Mouse (Mus musculus) stomach, embryonic 16.5 days (tissue): ENCODE results near the gene Taar6. TPM values are rescaled to one million over a fixed set of nuclear protein-coding genes. Genes with fewer than 3 reads are reported as not detected.

ENCODE experiments used
- ATAC-seq: fragments of 200-750 bp; cut with Nextera tagmentation; 2 replicates; pipeline ENCODE4 v1.8.0; 2017; ENCODE audit warnings: moderate number of reproducible peaks, moderate TSS enrichment; ENCODE audit not compliant: insufficient read depth, low FRiP score
- H3K27ac ChIP-seq: fragments of 300-500 bp; sonication (generic); 2 replicates; pipeline ENCODE4 v1.5.1; 2014; ENCODE audit warnings: low read length
- H3K27me3 ChIP-seq: fragments of 300-500 bp; sonication (generic); 2 replicates; pipeline ENCODE4 v1.6.1; 2014; ENCODE audit warnings: low read length, control low read depth, mixed read lengths; ENCODE audit not compliant: control insufficient read depth, insufficient read depth
- H3K36me3 ChIP-seq: fragments of 300-500 bp; sonication (generic); 2 replicates; pipeline ENCODE4 v1.6.1; 2014; ENCODE audit warnings: low read length; ENCODE audit not compliant: control insufficient read depth, insufficient read depth
- H3K4me1 ChIP-seq: fragments of 300-500 bp; sonication (generic); 2 replicates; pipeline ENCODE4 v1.6.1; 2014; ENCODE audit warnings: low read length, control low read depth, mixed read lengths; ENCODE audit not compliant: control insufficient read depth, insufficient read depth
- H3K4me2 ChIP-seq: fragments of 300-500 bp; sonication (generic); 2 replicates; pipeline ENCODE4 v1.6.1; 2014; ENCODE audit warnings: low read depth, low read length, mixed read lengths
- H3K4me3 ChIP-seq: fragments of 300-500 bp; sonication (generic); replicated peaks from 2 replicates; pipeline ENCODE4 v1.5.1; 2014; ENCODE audit warnings: mild to moderate bottlenecking, low read length
- H3K9ac ChIP-seq: fragments of 300-500 bp; sonication (generic); 2 replicates; pipeline ENCODE4 v1.6.1; 2014; ENCODE audit warnings: low read length
- H3K9me3 ChIP-seq: fragments of 300-500 bp; sonication (generic); replicated peaks from 2 replicates; pipeline ENCODE4 v1.6.1; 2016; ENCODE audit warnings: low read length, control low read depth; ENCODE audit not compliant: control insufficient read depth
- WGBS: fragments of 180-500 bp; shearing (Covaris S2); extraction: QIAGEN DNeasy Blood & Tissue Kit; methylation state at CpG from one replicate; pipeline ENCODE4 v1.1.7; 2014; 5-methylcytosine and 5-hydroxymethylcytosine counted together
- polyA plus RNA-seq: library from polyadenylated mRNA; unstranded; fragments of >200 nt; fragmentation: Nextera tagmentation; extraction: Ambion mirVana; gene quantifications from 2 replicates; pipeline ENCODE4 v1.2.1, GENCODE M21; 2015

The Taar6 gene
- not detected in 2 replicates for polyA plus RNA-seq

DNA sequence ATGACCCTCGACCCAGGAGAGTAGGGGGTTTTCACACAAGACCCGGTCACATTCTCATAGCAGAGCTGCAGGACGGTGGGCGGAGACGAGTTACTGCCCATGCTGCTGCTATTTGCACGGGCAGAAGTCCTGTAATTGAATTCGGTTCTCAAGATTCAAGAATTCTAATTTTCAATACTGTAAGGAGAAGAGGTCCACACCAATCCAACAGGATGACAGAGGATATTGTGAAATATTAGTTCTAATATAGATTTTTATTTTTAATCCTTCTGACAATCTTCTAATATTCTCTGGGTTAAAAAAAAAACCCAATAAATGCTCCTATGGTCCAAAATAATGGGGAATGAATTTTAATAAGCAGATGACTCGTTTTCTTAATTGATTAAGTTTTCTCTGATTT lies at the start of gene Taar6:
Gene Taar6 (minus strand): TSS at position 101 of the 400 bp plus-strand sequence.
- Histone ChIP-seq H3K9ac (no peak within 1 kb of the TSS), H3K4me2 (no peak within 1 kb of the TSS), H3K9me3 (no peaks in the 10 kb centered on the region), H3K27ac (no peak within 1 kb of the TSS), H3K4me3 (no peak within 1 kb of the TSS), H3K27me3 (no peaks in the 10 kb centered on the region), H3K4me1 (no peaks in the 10 kb centered on the region), H3K36me3 (no peaks in the 10 kb centered on the region)
- 74% methylated on average over 8 of the region's 8 CpGs for WGBS
- ATAC-seq: no peak

GRCm38 (mm10) chr10:24031347-24031746 lies 45.9 kb upstream of the Taar6 start:
- no peak overlapping the region for H3K4me3 ChIP-seq
- no peaks in the 10 kb centered on the region for H3K27me3 ChIP-seq
- H3K36me3 ChIP-seq: no peaks in the 10 kb centered on the region
- ATAC-seq: no peak
- H3K4me1 ChIP-seq: no peaks in the 10 kb centered on the region
- no peak overlapping the region for H3K27ac ChIP-seq
- no peak overlapping the region for H3K4me2 ChIP-seq
- H3K9ac ChIP-seq: no peak overlapping the region
- no peaks in the 10 kb centered on the region for H3K9me3 ChIP-seq

- Histone ChIP-seq H3K27ac (no peak within 1 kb of the TSS), H3K4me3 (no peak within 1 kb of the TSS), H3K4me2 (no peak within 1 kb of the TSS), H3K27me3 (no peaks in the 10 kb centered on the region), H3K36me3 (no peaks in the 10 kb centered on the region), H3K4me1 (no peaks in the 10 kb centered on the region), H3K9me3 (no peaks in the 10 kb centered on the region), H3K9ac (no peak within 1 kb of the TSS)
- ATAC-seq: no peak
Measured at GRCm38 (mm10) chr10:24026922-24027321, 41.5 kb upstream of the Taar6 start, which contains the start of gene Taar7d. Gene Taar7d, plus strand, starts transcription at chr10:24027222.

- H3K9me3 ChIP-seq: no peaks in the 10 kb centered on the region
- no peaks in the 10 kb centered on the region for H3K27me3 ChIP-seq
- no peak overlapping the region for H3K4me3 ChIP-seq
- no peaks in the 10 kb centered on the region for H3K4me1 ChIP-seq
- H3K36me3 ChIP-seq: no peaks in the 10 kb centered on the region
- no peak overlapping the region for H3K9ac ChIP-seq
- H3K27ac ChIP-seq: no peak overlapping the region
- no peak for ATAC-seq
- 84% methylated on average over 1 of the region's 1 CpGs for WGBS
- no peak overlapping the region for H3K4me2 ChIP-seq
Measured at GRCm38 (mm10) chr10:24008143-24008542, 22.7 kb upstream of the Taar6 start.

GRCm38 (mm10) chr10:24007034-24007433 lies 21.6 kb upstream of the Taar6 start:
- no peaks in the 10 kb centered on the region for H3K9me3 ChIP-seq
- no peak for ATAC-seq
- H3K36me3 ChIP-seq: no peaks in the 10 kb centered on the region
- H3K27me3 ChIP-seq: no peaks in the 10 kb centered on the region
- no peak overlapping the region for H3K9ac ChIP-seq
- H3K27ac ChIP-seq: no peak overlapping the region
- H3K4me3 ChIP-seq: no peak overlapping the region
- H3K4me2 ChIP-seq: no peak overlapping the region
- WGBS: 27% methylated on average over 2 of the region's 2 CpGs
- no peaks in the 10 kb centered on the region for H3K4me1 ChIP-seq

DNA sequence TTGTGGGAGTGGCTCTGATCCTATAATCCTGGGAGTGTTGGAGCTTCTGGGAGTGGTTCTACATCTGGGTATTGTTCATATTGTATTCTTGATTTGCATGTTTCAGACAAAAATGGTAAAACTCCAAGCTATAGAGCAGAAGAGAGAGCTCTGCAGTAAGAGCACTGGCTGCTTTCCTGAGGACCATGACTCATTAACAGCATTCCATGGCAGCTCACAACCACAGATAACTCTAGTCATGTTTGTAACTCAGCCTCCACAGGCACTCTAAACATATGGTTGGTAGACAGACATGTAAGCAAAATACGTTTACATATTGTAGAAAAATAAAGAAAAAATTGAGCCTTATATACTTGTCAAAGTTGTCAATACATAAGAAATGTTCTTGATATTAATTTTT lies 21.0 kb upstream of the Taar6 start:
- no peaks in the 10 kb centered on the region for H3K27me3 ChIP-seq
- no peak overlapping the region for H3K4me3 ChIP-seq
- H3K36me3 ChIP-seq: no peaks in the 10 kb centered on the region
- WGBS: 67% methylated on average over 1 of the region's 1 CpGs
- no peak overlapping the region for H3K9ac ChIP-seq
- no peaks in the 10 kb centered on the region for H3K4me1 ChIP-seq
- H3K27ac ChIP-seq: no peak overlapping the region
- no peaks in the 10 kb centered on the region for H3K9me3 ChIP-seq
- H3K4me2 ChIP-seq: no peak overlapping the region
- ATAC-seq: no peak

- no peaks in the 10 kb centered on the region for H3K27me3 ChIP-seq
- no peak within 1 kb of the TSS for H3K9ac ChIP-seq
- H3K4me1 ChIP-seq: no peaks in the 10 kb centered on the region
- 57% methylated on average over 1 of the region's 1 CpGs for WGBS
- H3K27ac ChIP-seq: no peak within 1 kb of the TSS
- H3K36me3 ChIP-seq: no peaks in the 10 kb centered on the region
- no peaks in the 10 kb centered on the region for H3K9me3 ChIP-seq
- no peak for ATAC-seq
- no peak within 1 kb of the TSS for H3K4me3 ChIP-seq
- no peak within 1 kb of the TSS for H3K4me2 ChIP-seq
Measured at GRCm38 (mm10) chr10:23999639-24000038, 14.2 kb upstream of the Taar6 start, which contains the start of gene Taar7b. Gene Taar7b, plus strand, starts transcription at chr10:23999939.

GRCm38 (mm10) chr10:23993381-23993780 lies 7.9 kb upstream of the Taar6 start, which contains the start of gene Taar7a:
Gene Taar7a, minus strand, starts transcription at chr10:23993481.
- H3K9me3 ChIP-seq: no peaks in the 10 kb centered on the region
- no peak within 1 kb of the TSS for H3K4me2 ChIP-seq
- no peak within 1 kb of the TSS for H3K27ac ChIP-seq
- H3K27me3 ChIP-seq: no peaks in the 10 kb centered on the region
- no peak within 1 kb of the TSS for H3K4me3 ChIP-seq
- WGBS: 89% methylated on average over 3 of the region's 3 CpGs
- H3K36me3 ChIP-seq: no peaks in the 10 kb centered on the region
- ATAC-seq: no peak
- no peak within 1 kb of the TSS for H3K9ac ChIP-seq
- no peaks in the 10 kb centered on the region for H3K4me1 ChIP-seq

GRCm38 (mm10) chr10:23986419-23986818 lies 973 bp upstream of the Taar6 start:
- Histone ChIP-seq H3K27ac (no peak overlapping the region), H3K4me1 (no peaks in the 10 kb centered on the region), H3K4me2 (no peak overlapping the region), H3K4me3 (no peak overlapping the region), H3K9me3 (no peaks in the 10 kb centered on the region), H3K9ac (no peak overlapping the region), H3K36me3 (no peaks in the 10 kb centered on the region), H3K27me3 (no peaks in the 10 kb centered on the region)
- ATAC-seq: no peak
- 78% methylated on average over 5 of the region's 5 CpGs for WGBS
